Mouse (Mus musculus) forebrain, embryonic 15.5 days (tissue): ENCODE measurements around the gene Slc25a25. TPM values are rescaled to one million over a fixed set of nuclear protein-coding genes. Genes with fewer than 3 reads are reported as not detected.

Experiments
- ATAC-seq: fragments of 200-750 bp; cut with Nextera tagmentation; replicated peaks from 2 replicates; pipeline ENCODE4 v1.8.0; 2017; ENCODE audit warnings: mild to moderate bottlenecking, moderate TSS enrichment, moderate library complexity
- H3K27ac ChIP-seq: fragments of 300-500 bp; sonication (generic); replicated peaks from 2 replicates; pipeline ENCODE4 v1.5.1; 2015; ENCODE audit warnings: mild to moderate bottlenecking, inconsistent platforms
- H3K27me3 ChIP-seq: fragments of 300-500 bp; sonication (generic); 2 replicates; pipeline ENCODE4 v1.6.1; 2015; ENCODE audit warnings: inconsistent platforms
- H3K36me3 ChIP-seq: fragments of 300-500 bp; sonication (generic); 2 replicates; pipeline ENCODE4 v1.6.1; 2015; ENCODE audit warnings: mild to moderate bottlenecking, inconsistent platforms
- H3K4me1 ChIP-seq: fragments of 300-500 bp; sonication (generic); 2 replicates; pipeline ENCODE4 v1.6.1; 2015; ENCODE audit warnings: inconsistent platforms
- H3K4me2 ChIP-seq: fragments of 300-500 bp; sonication (generic); replicated peaks from 2 replicates; pipeline ENCODE4 v1.6.1; 2015; ENCODE audit warnings: mild to moderate bottlenecking, inconsistent platforms
- H3K4me3 ChIP-seq: fragments of 300-500 bp; sonication (generic); 2 replicates; pipeline ENCODE4 v1.5.1; 2015; ENCODE audit warnings: mild to moderate bottlenecking, inconsistent platforms
- H3K9ac ChIP-seq: fragments of 300-500 bp; sonication (generic); replicated peaks from 2 replicates; pipeline ENCODE4 v1.6.1; 2015; ENCODE audit warnings: mild to moderate bottlenecking, inconsistent platforms
- H3K9me3 ChIP-seq: fragments of 300-500 bp; sonication (generic); 2 replicates; pipeline ENCODE4 v1.6.1; 2016; ENCODE audit warnings: inconsistent platforms
- WGBS: fragments of 180-500 bp; shearing (Covaris S2); methylation state at CpG from one replicate; pipeline ENCODE4 v1.1.7; 2015; ENCODE audit warnings: mixed read lengths; 5-methylcytosine and 5-hydroxymethylcytosine counted together
- polyA plus RNA-seq: library from polyadenylated mRNA; unstranded; fragments of >200 nt; fragmentation: Nextera tagmentation; extraction: Ambion mirVana; gene quantifications from 2 replicates; pipeline ENCODE4 v1.2.1, GENCODE M21; 2015

The Slc25a25 gene
- polyA plus RNA-seq, 1 experiment from 2014 or later, result 48.2 TPM

DNA sequence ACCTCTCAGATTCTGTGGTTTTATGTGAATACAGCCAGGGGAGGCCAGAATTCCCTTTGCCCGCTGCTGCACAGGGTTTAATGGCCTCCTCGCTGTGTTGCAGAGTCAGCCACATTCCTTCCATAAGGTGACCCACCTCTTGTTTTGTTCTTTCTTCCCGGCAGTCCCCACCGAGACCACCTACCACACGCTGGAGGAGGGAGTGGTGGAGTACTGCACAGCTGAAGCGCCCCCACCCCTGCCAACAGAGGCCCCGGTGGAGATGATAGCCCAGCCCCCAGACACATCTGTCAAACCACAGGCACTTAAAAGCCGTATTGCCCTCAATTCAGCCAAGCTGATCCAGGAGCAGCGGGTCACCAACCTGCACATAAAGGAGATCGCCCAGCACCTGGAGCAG lies 3.4 kb upstream of the Slc25a25 start:
- Histone ChIP-seq H3K9me3 (no peaks in the 10 kb centered on the region), H3K4me3 (no peak overlapping the region), H3K4me2 (no peak overlapping the region), H3K9ac (no peak overlapping the region), H3K4me1 (peaks cover 30% of the 10 kb centered on the region), H3K27ac (no peak overlapping the region), H3K36me3 (0 out of 2 replicates have a peak, but pooled peaks cover 3% of the 10 kb centered on the region), H3K27me3 (no peaks in the 10 kb centered on the region)
- WGBS, result 88% methylated on average over 10 of the region's 10 CpGs
- no peak for ATAC-seq

DNA sequence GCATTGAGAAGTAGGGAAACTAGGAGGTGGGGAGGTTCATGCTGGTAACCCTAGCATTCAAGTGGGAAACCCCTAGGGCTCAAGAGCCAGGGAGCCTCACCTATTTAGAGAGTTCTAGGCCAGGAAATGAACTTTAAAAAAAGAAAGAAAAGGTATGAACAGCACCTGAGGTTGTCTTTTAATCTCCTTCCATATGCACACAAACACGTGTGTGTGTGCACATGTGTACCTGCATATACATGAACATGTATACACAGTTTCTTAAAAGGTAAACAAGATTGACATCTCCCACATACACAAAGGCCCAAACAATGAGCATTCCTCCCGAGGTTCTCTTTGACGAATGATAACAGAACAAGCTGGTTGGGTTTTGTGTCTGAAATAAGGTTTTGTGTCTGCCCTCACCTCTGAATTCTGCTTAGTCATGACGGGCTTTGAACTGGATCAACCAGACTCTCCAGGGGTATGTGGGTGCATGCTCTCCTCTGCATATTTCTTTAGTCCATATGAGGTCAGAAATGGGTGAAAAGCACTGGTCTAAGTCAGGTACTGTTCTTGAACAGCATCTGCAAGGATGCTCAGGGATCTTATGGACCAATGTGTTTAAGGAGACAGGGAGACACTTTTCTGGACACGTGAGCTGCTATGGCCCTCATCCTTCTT lies 2.5 kb upstream of the Slc25a25 start:
- Histone ChIP-seq H3K4me2 (no peak overlapping the region), H3K4me1 (peaks cover 34% of the 10 kb centered on the region), H3K36me3 (0 out of 2 replicates have a peak, but pooled peaks cover 3% of the 10 kb centered on the region), H3K27me3 (no peaks in the 10 kb centered on the region), H3K9ac (no peak overlapping the region), H3K4me3 (no peak overlapping the region), H3K27ac (no peak overlapping the region), H3K9me3 (no peaks in the 10 kb centered on the region)
- ATAC-seq, result no peak
- WGBS, result 87% methylated on average over 5 of the region's 5 CpGs

DNA sequence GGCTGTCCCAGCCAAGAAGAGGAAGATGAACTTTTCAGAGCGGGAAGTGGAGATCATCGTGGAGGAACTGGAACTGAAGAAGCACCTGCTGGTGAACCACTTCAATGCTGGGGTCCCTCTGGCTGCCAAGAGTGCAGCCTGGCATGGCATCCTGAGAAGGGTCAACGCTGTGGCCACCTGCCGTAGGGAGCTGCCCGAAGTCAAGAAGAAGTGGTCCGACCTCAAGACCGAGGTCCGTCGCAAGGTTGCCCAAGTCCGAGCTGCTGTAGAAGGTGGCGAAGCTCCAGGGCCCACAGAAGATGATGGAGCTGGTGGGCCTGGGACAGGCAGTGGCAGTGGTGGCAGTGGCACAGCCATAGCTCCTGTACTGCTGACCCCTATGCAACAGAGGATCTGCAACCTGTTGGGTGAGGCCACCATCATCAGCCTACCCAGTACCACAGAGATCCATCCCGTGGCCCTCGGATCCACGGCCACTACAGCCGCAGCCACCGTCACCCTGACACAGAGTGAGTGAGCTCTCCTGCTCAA lies 1.3 kb upstream of the Slc25a25 start:
- no peaks in the 10 kb centered on the region for H3K9me3 ChIP-seq
- no peak; the same call in 1 of the 2 replicates for ATAC-seq
- H3K36me3 ChIP-seq, result 0 out of 2 replicates have a peak, but pooled peaks cover 3% of the 10 kb centered on the region
- peak overlapping the region; percentile 13; the same call in 1 of the 2 replicates for H3K9ac ChIP-seq
- peak overlapping the region; percentile 82 for H3K4me3 ChIP-seq
- peaks cover 36% of the 10 kb centered on the region for H3K4me1 ChIP-seq
- H3K27me3 ChIP-seq, result no peaks in the 10 kb centered on the region
- H3K4me2 ChIP-seq, result peak overlapping the region; percentile 58
- WGBS, result 94% methylated on average over 16 of the region's 16 CpGs
- H3K27ac ChIP-seq, result peak overlapping the region; percentile 98

DNA sequence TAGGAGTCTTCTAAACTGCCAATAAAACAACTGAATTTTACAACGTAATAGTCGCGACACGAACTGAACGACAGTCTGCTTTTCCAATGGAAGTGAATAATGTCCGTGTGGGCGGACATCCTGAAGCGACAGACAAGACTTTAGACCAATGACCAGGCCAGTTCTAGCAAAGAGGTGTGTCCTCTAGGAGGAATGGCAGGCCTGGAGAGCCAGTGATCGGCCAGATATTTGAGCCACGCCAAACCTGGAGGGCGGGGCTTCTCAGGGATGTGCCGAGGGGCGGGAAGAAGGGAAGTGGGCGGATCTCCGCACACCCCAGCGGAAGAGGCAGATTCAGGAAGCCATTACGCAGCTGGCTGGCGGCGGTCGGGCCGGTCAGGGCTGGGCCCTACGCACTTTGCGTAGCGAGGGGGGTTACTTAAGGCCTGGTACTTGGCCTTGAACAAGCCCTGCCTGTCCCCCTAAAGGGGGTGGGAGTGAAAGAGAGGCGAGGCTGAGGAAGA lies 676 bp upstream of the Slc25a25 start:
- peak overlapping the region; percentile 82 for H3K9ac ChIP-seq
- H3K4me3 ChIP-seq, result peak overlapping the region; percentile 82
- no peaks in the 10 kb centered on the region for H3K9me3 ChIP-seq
- H3K4me1 ChIP-seq, result peaks cover 41% of the 10 kb centered on the region
- H3K36me3 ChIP-seq, result 0 out of 2 replicates have a peak, but pooled peaks cover 3% of the 10 kb centered on the region
- peak; percentile 96 for ATAC-seq
- H3K27ac ChIP-seq, result peak overlapping the region; percentile 98
- WGBS, result under 1% methylated on average over 25 of the region's 25 CpGs
- H3K27me3 ChIP-seq, result no peaks in the 10 kb centered on the region
- H3K4me2 ChIP-seq, result peak overlapping the region; percentile 58

DNA sequence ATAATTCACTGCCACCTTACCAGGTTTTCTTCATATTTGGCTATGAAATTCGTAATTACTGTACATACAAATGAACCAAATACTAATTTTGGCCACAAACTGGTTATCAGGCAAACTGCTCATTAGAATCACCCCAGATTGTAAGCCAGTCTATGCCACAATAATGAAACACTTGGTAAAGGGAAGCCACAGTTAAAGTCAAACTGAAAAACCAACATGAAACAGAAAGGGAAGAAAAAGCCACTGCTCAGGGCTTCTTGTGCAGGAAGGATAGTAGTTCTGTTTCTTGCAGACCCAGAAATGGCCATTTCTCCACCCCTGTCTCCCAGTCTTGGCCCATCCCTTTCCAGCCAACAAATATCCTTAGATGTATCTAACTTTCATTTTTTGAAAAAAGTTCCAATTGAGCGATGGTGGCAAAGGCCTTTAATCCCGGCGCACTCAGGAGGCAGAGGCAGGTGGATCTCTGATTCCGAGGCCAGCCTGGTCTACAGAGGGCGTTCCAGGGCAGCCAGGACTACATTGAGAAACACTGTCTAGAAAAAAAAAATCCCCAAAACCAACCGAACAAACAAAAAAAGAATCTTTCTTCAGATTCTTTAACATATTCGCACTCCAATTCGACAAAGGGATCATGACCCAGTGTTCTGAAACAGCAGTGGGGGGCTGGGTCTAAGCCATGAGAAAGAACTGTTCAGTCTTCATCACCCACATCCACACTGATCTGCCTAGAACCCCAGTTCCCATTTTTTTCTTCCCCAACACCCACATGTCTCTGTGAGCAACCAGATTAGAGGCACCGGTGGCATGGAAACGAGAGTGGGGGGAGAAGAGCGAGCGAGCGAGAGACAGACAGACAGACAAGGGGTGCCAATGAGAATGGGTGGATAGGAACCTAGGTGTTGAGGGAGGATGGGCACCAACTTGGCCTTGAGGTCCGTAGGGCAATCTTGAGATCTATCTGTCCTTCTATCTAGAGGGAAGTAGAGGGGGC lies 1.2 kb downstream of the Slc25a25 start, which contains the start of gene Naif1:
Gene Naif1, plus strand, starts transcription at position 697 of the 994 bp plus-strand sequence.
- 76% methylated on average over 15 of the region's 15 CpGs for WGBS

DNA sequence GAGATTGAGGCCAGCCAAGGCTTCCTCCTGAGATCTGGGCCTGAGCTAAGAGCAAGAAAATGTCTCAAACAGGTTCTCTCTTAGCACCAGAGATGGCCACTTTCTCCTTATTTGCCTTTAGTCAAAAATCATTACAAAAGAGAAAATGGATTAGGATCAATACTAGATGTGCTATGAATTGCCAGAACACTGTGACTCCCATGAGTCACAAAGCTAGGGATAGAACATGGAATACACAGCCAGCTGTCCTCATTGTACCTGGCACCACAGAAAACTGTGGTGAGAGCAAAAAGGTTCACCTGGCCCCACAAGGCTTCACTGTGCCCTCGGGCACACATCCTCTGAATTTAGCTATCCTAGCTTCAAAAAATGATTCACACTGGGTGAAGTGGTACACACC lies 2.8 kb downstream of the Slc25a25 start:
- Histone ChIP-seq H3K9me3 (no peaks in the 10 kb centered on the region), H3K4me3 (no peak overlapping the region), H3K27ac (no peak overlapping the region), H3K4me2 (no peak overlapping the region), H3K9ac (no peak overlapping the region), H3K4me1 (peaks cover 37% of the 10 kb centered on the region), H3K27me3 (no peaks in the 10 kb centered on the region), H3K36me3 (peaks cover 6% of the 10 kb centered on the region; the same call in 1 of the 2 replicates)
- no peak for ATAC-seq
- 90% methylated on average over 1 of the region's 1 CpGs for WGBS

More for the DNA sequence above, 1.2 kb downstream of the Slc25a25 start, which contains the start of gene Naif1:
- Histone ChIP-seq H3K9me3 (no peaks in the 10 kb centered on the region), H3K36me3 (peaks cover under 1% of the 10 kb centered on the region; the same call in 1 of the 2 replicates), H3K9ac (peak within 1 kb of the TSS; percentile 82), H3K4me3 (peak within 1 kb of the TSS; percentile 82), H3K4me1 (peaks cover 41% of the 10 kb centered on the region), H3K27ac (peak within 1 kb of the TSS; percentile 98), H3K27me3 (no peaks in the 10 kb centered on the region), H3K4me2 (peak within 1 kb of the TSS; percentile 58)
- ATAC-seq, result no peak

DNA sequence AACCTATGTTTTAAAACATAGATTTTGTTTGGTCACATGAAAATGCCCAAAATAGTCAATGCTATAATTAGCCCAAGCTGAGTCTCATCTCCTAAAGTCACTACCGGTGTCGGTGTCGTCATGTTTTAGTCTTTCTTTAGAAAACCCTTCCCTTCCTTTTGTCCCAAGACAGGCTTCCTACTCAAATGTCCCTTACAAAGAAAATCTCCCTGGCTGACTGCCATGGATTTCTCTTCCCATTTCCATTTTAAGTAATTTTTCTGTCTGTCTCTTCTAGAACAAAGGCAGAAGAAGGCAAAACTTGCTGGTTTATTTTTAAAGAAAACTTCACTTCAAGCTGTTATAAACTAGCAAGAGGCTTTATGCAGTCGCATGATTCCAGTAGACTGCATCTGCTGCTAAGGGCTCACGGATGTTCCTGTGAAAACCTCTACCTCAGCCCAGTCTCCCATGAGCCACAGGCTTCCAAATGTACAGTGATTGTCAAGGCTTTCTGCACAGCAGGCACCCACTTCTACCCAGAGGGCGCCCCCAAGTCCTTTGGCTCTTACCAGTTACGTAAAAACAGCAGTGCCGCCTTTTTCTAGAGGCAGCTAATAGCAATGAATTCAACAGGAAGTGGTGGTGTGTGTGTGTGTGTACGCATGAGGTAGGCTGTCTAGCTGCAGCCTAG lies 3.8 kb downstream of the Slc25a25 start:
- Histone ChIP-seq H3K27ac (peak overlapping the region; percentile 54), H3K4me2 (no peak overlapping the region), H3K36me3 (peaks cover 6% of the 10 kb centered on the region; the same call in 1 of the 2 replicates), H3K9me3 (no peaks in the 10 kb centered on the region), H3K4me3 (no peak overlapping the region), H3K4me1 (peaks cover 26% of the 10 kb centered on the region), H3K27me3 (no peaks in the 10 kb centered on the region), H3K9ac (no peak overlapping the region)
- no peak for ATAC-seq
- 54% methylated on average over 9 of the region's 9 CpGs for WGBS

DNA sequence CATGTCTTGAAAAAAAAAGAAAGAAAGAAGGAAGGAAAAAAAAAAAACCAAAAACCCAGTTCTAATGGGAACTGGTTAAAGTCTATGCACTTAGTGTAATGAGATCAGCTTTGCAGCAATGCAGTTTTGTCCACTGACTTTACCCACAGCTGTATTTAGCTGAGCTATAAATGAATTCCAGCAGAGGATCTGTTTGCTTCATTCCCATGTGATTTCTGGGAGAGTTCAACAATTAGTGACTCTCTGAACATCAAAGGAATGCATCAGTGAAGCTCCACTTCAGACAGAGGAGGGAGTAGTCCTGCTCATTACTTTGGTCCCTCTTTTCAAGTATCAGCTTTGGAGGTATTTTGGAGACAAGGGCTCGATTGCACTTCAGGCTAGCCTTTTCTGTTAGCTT lies 5.7 kb downstream of the Slc25a25 start:
- Histone ChIP-seq H3K9ac (no peak overlapping the region), H3K9me3 (no peaks in the 10 kb centered on the region), H3K4me3 (no peak overlapping the region), H3K27ac (no peak overlapping the region), H3K4me1 (peaks cover 24% of the 10 kb centered on the region), H3K4me2 (no peak overlapping the region), H3K27me3 (no peaks in the 10 kb centered on the region), H3K36me3 (peaks cover 6% of the 10 kb centered on the region; the same call in 1 of the 2 replicates)
- no peak for ATAC-seq
- 78% methylated on average over 1 of the region's 1 CpGs for WGBS

DNA sequence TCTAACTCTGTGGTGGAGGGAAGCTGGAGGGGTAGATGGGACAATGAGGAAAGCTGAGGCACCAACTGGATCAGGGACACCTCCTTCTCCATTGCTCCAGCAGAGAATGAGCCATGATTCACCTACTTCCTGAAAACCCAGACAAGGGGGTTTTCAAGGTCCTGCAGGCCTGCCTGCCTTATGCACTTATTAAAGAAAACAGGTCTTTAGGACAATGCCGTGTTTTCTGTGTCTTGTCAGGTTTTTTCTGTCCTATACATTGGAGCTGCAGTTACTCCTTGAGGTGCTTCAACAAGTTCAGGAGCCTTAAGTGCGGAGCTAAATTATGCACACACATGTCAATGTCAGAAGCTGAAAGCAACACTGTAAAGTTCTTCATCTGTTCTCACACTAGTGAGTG lies 9.7 kb downstream of the Slc25a25 start:
- no peak overlapping the region for H3K4me3 ChIP-seq
- WGBS, result 89% methylated on average over 2 of the region's 2 CpGs

DNA sequence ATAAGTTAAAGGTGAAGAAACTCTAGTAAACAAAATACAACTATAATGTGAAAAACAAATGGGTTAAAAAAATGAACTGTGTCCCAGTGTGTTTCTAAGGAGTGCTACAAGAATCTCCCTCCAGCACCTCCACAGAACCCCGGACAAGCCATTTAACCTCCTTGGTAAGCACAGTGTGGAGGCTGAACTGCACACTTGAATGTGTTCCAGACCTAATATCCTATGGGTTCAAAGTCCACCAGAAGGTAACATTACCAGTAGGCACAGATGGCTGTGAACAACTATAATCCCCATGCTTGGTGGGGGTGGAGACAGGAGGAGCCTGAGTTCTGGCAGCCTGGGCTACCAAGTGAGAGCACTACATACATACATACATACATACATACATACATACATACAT lies 10.6 kb downstream of the Slc25a25 start:
- Histone ChIP-seq H3K36me3 (peaks cover 6% of the 10 kb centered on the region; the same call in 1 of the 2 replicates), H3K27me3 (no peaks in the 10 kb centered on the region), H3K4me1 (peaks cover 47% of the 10 kb centered on the region), H3K4me2 (no peak overlapping the region), H3K9me3 (no peaks in the 10 kb centered on the region), H3K9ac (no peak overlapping the region), H3K4me3 (no peak overlapping the region), H3K27ac (no peak overlapping the region)
- 70% methylated on average over 1 of the region's 1 CpGs for WGBS
- ATAC-seq, result no peak

More for the DNA sequence above, 9.7 kb downstream of the Slc25a25 start:
- ATAC-seq, result no peak
- no peak overlapping the region for H3K9ac ChIP-seq
- H3K27me3 ChIP-seq, result no peaks in the 10 kb centered on the region
- H3K36me3 ChIP-seq, result peaks cover 6% of the 10 kb centered on the region; the same call in 1 of the 2 replicates
- no peak overlapping the region for H3K4me2 ChIP-seq
- H3K9me3 ChIP-seq, result no peaks in the 10 kb centered on the region
- no peak overlapping the region for H3K27ac ChIP-seq
- H3K4me1 ChIP-seq, result peaks cover 38% of the 10 kb centered on the region

DNA sequence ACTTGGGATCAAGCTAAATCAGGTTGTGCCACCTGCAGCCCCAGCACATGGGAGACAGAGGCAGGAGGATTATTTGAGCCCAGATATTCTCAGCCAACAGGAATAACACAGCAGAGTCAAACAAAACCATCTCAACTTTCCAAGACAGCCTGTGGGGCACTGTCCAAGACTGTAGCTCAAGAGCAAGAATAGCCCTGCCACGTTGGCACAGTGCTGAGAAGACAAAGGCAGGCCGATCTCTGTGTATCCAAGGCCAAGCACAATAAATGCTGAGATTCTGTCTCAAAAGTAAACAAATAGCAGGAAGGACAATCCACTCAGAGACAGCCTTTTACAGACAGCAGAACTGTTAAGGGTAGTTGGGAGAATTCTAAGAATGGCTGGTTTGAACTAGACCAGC lies 11.1 kb downstream of the Slc25a25 start:
- Histone ChIP-seq H3K9me3 (no peaks in the 10 kb centered on the region), H3K9ac (no peak overlapping the region), H3K4me1 (peaks cover 47% of the 10 kb centered on the region), H3K27ac (peak overlapping the region; percentile 65), H3K4me2 (no peak overlapping the region), H3K36me3 (peaks cover 6% of the 10 kb centered on the region; the same call in 1 of the 2 replicates), H3K27me3 (no peaks in the 10 kb centered on the region), H3K4me3 (no peak overlapping the region)
- WGBS, result 28% methylated on average over 2 of the region's 2 CpGs
- no peak for ATAC-seq
